Mouse (Mus musculus): ENCODE results near the gene Mrpl22.
A peak's percentile ranks its signal among the peaks of the same experiment; 100 is the strongest.
"Not testable (repeated sequence)": the region's sequence is repeated elsewhere in the genome, so short reads cannot be mapped to it uniquely, and the experiment has no call there.

The Mrpl22 gene

DNA sequence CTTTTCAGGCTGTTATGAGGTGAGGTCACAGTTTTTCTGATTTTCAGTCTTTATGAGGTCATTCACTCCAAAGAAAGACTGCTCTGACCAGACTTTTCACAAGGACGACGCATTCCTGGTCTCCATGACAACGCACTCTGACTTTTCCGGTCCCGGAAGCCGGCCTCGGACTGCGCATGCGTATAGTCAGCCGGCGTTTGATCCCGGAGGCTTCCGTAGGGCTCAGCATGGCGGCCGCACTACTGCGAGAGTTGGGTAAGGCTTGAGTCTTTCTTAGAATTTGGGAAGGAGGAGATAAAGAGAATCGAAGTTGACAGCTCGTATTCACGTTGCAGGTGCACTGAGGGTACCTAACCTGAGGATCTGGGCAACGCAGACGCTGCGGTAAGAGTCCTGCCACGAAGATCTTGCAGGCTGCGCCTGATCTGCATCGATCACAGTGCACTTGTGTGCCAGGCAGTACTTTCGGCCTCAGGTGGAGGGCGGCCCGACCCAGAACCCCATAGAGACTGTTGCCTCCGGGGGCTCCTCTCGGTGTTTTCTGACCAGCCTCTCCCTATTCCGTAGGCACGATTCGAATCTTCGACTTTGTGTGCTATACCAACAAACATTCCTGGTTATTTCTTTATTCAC lies at the start of gene Mrpl22:
Gene Mrpl22 (plus strand): TSS at position 203 of the 633 bp plus-strand sequence.
- peak; percentile 92 for DNase-seq (ENCODE audit: low read depth, low spot score)

DNA sequence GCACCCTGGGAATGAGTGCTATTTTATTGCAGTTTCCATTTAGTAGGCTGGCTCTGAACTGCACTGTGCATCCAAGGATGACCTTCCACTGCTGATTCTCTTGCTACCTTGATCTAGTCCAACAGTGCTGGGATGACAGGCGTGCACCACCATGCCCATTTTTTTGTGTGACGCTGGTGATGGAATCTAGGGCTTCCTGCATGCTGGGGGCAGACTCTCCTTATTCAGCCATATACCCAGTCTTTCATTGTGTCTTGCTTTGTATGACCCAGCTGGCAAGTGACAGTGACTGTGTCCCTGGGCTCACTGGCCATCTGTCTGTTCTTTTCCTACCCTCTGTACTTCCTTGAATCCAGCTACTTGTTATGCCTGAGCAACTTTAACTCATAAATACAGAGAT lies 47.8 kb upstream of the Mrpl22 start:
- DNase-seq (ENCODE audit: low read depth, low spot score): no peak

GRCm38 (mm10) chr11:58125021-58125420 lies 46.4 kb upstream of the Mrpl22 start:
- DNase-seq (ENCODE audit: low read depth, low spot score): no peak

- peak; percentile 24 for DNase-seq (ENCODE audit: low read depth, low spot score)
These were observed 44.9 kb upstream of the Mrpl22 start for GRCm38 (mm10) chr11:58126397-58127160.

GRCm38 (mm10) chr11:58127544-58127943 lies 43.9 kb upstream of the Mrpl22 start:
- no peak for DNase-seq (ENCODE audit: low read depth, low spot score)

GRCm38 (mm10) chr11:58129302-58129843 lies 42.1 kb upstream of the Mrpl22 start:
- DNase-seq (ENCODE audit: low read depth, low spot score): no peak

DNA sequence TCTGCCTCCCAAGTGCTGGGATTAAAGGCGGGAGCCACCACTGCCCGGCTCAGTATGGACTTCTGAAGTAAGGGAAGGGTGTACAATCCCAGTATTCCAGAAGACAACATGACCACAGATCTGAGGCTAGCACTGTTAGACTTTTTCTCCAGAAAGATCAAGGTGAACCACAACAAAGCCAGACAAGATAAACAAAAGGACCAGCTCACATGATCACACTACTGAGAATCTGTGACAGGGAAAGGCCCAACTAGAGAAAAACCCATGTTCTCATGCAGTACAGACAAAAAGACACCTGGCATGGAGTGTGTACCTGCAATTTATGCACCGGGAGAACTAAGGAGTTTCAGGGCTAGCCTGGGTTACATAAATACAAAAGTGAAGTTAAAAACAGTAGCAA lies 39.4 kb upstream of the Mrpl22 start:
- peak; percentile 66 for DNase-seq (ENCODE audit: low read depth, low spot score)

DNA sequence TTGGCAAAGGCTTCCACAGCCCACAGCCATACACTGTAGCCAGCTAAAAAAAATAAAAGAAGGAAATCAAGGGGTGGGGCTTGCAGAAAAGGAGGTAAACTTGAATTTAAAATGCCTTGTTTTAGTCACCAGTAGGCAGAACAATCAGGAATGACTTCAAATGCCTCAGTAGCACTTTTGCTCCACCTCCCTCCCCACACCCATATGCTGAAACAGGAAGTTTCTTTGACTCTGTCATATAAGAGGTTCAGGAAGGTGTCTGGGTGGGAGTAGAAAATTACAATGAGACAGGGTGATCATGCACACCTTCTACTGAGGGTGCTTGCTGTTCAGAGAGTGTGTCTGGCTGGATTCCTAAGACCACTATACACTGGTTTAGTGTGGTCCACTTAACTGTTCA lies 36.6 kb upstream of the Mrpl22 start:
- DNase-seq (ENCODE audit: low read depth, low spot score): peak; percentile 44

- no peak for DNase-seq (ENCODE audit: low read depth, low spot score)
These were observed 36.2 kb upstream of the Mrpl22 start for GRCm38 (mm10) chr11:58135296-58135695.

DNA sequence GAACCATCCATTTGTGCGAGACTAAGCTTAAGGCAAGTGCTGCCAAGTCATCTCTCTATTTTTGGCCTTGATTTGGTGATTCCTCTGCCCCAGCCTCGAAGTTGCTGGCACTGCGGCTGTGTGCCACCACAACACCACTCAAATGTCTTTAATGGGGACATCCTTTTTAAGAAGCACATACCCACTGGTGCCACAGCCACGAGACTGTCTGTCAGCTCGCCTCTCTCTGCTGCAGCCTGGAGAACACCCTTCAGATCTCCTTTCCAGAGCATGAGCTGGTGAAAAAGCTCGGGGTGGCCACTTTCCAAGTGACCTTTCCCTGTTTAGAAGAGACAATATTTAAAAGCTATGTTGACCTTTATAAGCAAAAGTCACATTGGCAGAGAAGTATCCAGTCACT lies 34.8 kb upstream of the Mrpl22 start:
- DNase-seq (ENCODE audit: low read depth, low spot score): no peak

- no peak for DNase-seq (ENCODE audit: low read depth, low spot score)
These were observed 32.6 kb upstream of the Mrpl22 start for GRCm38 (mm10) chr11:58138821-58139220.

DNA sequence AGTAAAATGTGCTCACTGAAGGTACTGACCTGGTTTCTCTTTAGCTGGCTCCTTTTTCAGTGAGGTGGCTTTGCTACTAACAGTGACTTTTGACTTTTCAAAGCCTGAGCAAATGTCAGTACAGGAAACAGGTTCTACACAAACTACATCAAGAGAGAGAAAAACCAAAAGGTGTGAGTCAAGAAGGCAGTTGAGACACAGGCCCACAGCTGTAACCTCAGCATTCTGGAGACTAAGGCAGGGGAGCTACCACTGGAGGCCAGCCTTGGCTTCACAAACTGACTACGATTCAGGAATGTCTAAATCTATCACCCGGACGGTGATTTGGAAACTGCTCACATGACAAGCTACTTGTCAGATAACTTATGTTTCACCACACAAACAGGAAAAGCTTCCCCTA lies 32.0 kb upstream of the Mrpl22 start:
- DNase-seq (ENCODE audit: low read depth, low spot score): peak; percentile 44

DNA sequence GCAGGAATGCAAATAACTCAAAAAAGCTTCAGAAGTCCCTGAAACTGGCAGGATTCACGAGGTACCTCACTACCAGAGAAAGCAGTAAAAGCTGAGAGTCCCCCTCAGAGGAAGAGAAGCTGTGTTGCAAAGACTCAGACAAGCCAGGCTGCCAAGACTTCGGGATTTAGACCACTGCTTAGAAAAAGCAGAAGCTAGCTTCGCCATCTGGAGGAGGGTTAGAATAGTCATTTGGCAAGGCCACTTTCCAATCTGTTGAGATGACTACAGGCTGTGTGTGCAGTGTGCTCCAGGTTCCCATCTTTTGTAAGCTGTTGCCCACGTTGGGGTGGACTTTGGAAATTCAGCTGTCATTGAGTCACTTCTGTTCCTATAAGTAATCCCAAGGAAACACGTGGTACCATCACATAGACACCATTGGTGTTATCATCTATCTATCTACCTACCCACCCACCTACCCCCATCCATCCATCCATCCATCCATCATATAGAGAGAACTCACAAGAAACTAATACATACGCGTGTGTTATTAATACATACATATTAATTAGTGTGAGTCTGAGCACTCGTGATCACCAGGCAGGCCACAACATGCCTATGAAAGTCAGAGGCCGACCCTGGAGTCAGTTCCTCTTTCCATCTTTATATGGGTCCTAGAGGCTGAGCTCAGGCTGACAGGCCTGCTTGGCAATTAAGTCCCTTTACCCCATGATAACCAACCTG lies 27.6 kb upstream of the Mrpl22 start:
- DNase-seq (ENCODE audit: low read depth, low spot score): no peak

DNA sequence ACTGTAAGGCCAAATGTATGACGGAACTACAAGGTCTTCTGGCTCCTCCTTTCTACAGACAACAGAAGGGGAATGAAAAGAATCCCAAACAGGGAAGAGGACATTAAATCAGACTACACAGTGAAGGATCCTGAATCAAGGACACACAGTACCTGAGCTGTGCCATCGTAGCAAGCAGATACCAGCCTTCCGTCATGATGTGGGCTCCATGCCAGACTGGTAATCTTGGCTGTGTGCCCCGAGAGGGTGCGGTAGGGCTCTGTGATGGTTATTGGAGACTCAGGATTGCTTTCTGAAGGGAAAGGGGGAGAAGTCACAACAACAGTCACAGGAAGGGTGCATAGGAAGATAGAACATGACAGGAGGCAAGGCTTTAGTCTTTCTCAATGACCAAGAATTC lies 25.2 kb upstream of the Mrpl22 start:
- no peak for DNase-seq (ENCODE audit: low read depth, low spot score)

- no peak for DNase-seq (ENCODE audit: low read depth, low spot score)
These were observed 16.0 kb upstream of the Mrpl22 start for GRCm38 (mm10) chr11:58155458-58155857.

GRCm38 (mm10) chr11:58156871-58157270 lies 14.6 kb upstream of the Mrpl22 start:
- no peak for DNase-seq (ENCODE audit: low read depth, low spot score)

DNA sequence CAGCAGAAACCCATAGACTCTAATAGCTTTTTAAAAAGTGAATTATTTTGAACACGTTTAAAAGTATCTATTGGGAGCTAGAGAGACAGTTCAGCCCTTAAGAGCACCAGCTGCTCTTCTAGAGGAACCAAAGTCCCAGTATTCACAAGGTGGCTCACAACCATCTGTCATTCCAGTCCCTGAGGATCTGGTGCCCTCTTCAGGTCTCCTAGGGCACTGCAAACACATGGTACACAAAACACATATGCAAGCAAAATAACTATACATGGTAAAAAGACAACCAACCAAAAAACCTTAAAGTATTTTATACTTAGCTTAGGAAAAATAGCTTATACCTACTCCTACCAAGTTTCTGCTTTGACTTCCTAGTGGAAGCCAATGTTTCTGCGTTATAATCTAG lies 6.4 kb upstream of the Mrpl22 start:
- DNase-seq (ENCODE audit: low read depth, low spot score): peak; percentile 29

- DNase-seq (ENCODE audit: low read depth, low spot score): no peak
These were observed 3.7 kb upstream of the Mrpl22 start for GRCm38 (mm10) chr11:58167822-58168166.

DNA sequence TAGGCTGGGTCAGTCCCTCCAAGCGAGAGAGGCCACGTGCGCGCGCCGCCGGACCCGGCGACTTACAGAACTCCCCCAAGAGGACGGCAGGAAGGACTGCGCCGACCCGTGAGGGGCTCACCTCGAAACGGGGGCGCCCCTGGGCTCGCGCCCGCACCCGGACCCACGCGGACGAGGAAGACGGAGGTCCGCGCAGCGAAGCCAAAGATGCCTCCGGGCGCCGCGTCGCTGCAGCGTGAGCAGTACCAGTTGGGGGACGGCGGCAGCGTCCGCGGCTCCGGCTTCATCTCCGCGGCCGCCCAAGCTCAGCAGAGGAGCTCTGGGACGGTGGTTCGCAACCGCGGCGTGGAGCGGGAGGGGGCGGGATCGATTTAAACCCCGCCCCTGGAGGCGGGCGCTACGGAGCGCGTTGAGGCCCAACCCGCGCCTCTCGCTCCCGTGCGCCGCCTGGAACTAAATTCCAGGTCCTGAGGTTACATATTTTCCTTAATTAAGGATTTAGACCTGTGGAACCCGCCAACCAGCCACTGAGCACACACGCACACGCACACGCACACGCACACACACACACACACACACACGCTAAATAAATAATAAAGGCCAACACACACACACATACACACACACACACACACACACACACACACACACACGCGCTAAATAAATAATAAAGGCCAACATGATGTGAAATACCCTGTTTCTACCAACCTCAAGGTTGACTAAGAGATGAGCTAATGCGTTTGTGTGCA lies 3.1 kb upstream of the Mrpl22 start, which contains the start of gene Gemin5:
Gene Gemin5 (minus strand): TSS at position 373 of the 749 bp plus-strand sequence.
- peak; percentile 89 for DNase-seq (ENCODE audit: low read depth, low spot score)

DNA sequence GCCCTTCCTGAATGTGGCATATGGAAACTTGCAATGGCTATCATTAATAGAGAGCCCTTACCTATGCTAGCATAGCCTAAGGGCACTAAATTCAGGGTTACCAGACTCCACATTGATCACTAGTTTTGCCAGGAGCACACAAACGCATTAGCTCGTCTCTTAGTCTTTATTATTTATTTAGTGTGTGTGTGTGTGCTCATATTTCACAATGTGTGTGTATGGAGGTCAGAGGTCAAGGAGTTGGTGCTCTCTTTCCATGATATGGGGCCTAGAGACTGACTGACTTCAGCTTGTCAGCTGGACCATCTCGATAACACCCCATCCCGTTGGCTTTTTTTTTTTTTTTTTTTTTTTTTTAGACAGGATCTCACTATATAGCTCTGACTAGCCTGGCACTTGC lies 1.8 kb upstream of the Mrpl22 start:
- DNase-seq (ENCODE audit: low read depth, low spot score): no peak

DNA sequence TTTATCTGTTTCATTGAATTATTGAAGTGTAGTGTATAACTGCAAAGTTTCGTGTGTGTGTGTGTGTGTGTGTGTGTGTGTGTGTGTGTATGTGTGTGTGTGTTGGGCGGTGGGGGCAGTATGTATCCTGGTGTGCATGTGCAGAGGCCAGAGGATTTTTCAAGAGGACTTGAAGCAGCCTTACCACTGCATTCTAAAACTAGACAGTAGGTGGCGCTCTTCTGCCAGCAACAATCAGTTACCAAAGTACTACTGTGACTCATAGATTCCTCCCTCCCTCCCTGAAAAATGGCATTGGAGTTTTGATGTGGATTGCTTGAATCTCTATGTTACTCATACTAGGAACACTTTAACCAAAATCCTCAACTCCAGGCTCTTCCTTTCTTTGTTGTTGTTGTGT lies 8.1 kb downstream of the Mrpl22 start:
- DNase-seq (ENCODE audit: low read depth, low spot score): peak; percentile 92

DNA sequence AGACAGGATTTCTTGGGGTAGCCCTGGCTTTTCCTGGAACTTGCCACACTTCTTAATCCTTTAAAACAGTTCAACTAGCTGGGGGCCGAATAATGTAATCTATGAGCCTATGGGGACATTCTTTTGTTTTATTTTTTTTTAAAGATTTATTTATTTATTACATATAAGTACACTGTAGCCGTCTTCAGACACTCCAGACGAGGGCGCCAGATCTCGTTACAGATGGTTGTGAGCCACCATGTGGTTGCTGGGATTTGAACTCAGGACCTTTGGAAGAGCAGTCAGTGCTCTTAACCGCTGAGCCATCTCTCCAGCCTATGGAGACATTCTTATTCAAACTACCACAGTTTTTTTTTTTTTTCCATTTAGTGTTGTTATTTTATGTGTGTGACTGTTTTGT lies 8.5 kb downstream of the Mrpl22 start:
- not testable (repeated sequence) for DNase-seq (ENCODE audit: low read depth, low spot score)
